Mouse (Mus musculus) cerebellum, postnatal 14 days (tissue): Measurements from ENCODE around the gene BC025920.

Experiments
- DNase-seq, 2 experiments: peaks; one replicate each; pipeline ENCODE4 v3.0.0; 2021; ENCODE audit warnings: mixed read lengths in 2 of 2

Gene BC025920

GRCm38 (mm10) chr10:81574081-81575056, 31.7 kb upstream of the BC025920 start, which contains the start of gene Tle2:
TSS of gene Tle2 (plus strand) at chr10:81574561.
- DNase-seq: peak; percentile 60 to 65

- peak; percentile 60 to 73 for DNase-seq
Observed at GRCm38 (mm10) chr10:81575208-81575631, 30.9 kb upstream of the BC025920 start.

GRCm38 (mm10) chr10:81575695-81576094, 30.4 kb upstream of the BC025920 start:
- DNase-seq: peak in 1 of 2 experiments; percentile 52

GRCm38 (mm10) chr10:81579967-81580366, 26.1 kb upstream of the BC025920 start:
- DNase-seq: peak; percentile 64 to 65

- DNase-seq: no peak
Observed at GRCm38 (mm10) chr10:81580441-81581070, 25.5 kb upstream of the BC025920 start.

- no peak for DNase-seq
Observed at GRCm38 (mm10) chr10:81583347-81583746, 22.7 kb upstream of the BC025920 start.

- DNase-seq: no peak
Observed at GRCm38 (mm10) chr10:81588739-81589138, 17.3 kb upstream of the BC025920 start.

- DNase-seq: peak in 1 of 2 experiments; percentile 53
Observed at GRCm38 (mm10) chr10:81591846-81592245, 14.2 kb upstream of the BC025920 start.

GRCm38 (mm10) chr10:81592631-81593030, 13.4 kb upstream of the BC025920 start:
- DNase-seq: peak in 1 of 2 experiments; percentile 15

GRCm38 (mm10) chr10:81593223-81593622, 12.8 kb upstream of the BC025920 start:
- DNase-seq: peak in 1 of 2 experiments; percentile 16

GRCm38 (mm10) chr10:81593935-81594334, 12.1 kb upstream of the BC025920 start:
- peak in 1 of 2 experiments; percentile 64 for DNase-seq

- DNase-seq: peak; percentile 22 to 44
Observed at GRCm38 (mm10) chr10:81595599-81595998, 10.5 kb upstream of the BC025920 start.

GRCm38 (mm10) chr10:81596611-81597010, 9.5 kb upstream of the BC025920 start:
- DNase-seq: peak in 1 of 2 experiments; percentile 22

- peak; percentile 39 to 66 for DNase-seq
Observed at GRCm38 (mm10) chr10:81597137-81597950, 8.7 kb upstream of the BC025920 start.

GRCm38 (mm10) chr10:81598342-81598741, 7.7 kb upstream of the BC025920 start:
- no peak for DNase-seq

- no peak for DNase-seq
Observed at GRCm38 (mm10) chr10:81598871-81599270, 7.2 kb upstream of the BC025920 start.

- no peak for DNase-seq
Observed at GRCm38 (mm10) chr10:81599630-81600029, 6.4 kb upstream of the BC025920 start.

GRCm38 (mm10) chr10:81600096-81600495, 6.0 kb upstream of the BC025920 start:
- DNase-seq: no peak

- DNase-seq: peak; percentile 97 to 99
Observed at GRCm38 (mm10) chr10:81600738-81601203, 5.3 kb upstream of the BC025920 start, which contains the start of gene Tle6. TSS of gene Tle6 (minus strand) at chr10:81601073.

- DNase-seq: no peak
Observed at GRCm38 (mm10) chr10:81601396-81601905, 4.6 kb upstream of the BC025920 start.

- DNase-seq: peak; percentile 57 to 68
Observed at GRCm38 (mm10) chr10:81602741-81603151, 3.3 kb upstream of the BC025920 start.
